In the genomic region with DNA sequence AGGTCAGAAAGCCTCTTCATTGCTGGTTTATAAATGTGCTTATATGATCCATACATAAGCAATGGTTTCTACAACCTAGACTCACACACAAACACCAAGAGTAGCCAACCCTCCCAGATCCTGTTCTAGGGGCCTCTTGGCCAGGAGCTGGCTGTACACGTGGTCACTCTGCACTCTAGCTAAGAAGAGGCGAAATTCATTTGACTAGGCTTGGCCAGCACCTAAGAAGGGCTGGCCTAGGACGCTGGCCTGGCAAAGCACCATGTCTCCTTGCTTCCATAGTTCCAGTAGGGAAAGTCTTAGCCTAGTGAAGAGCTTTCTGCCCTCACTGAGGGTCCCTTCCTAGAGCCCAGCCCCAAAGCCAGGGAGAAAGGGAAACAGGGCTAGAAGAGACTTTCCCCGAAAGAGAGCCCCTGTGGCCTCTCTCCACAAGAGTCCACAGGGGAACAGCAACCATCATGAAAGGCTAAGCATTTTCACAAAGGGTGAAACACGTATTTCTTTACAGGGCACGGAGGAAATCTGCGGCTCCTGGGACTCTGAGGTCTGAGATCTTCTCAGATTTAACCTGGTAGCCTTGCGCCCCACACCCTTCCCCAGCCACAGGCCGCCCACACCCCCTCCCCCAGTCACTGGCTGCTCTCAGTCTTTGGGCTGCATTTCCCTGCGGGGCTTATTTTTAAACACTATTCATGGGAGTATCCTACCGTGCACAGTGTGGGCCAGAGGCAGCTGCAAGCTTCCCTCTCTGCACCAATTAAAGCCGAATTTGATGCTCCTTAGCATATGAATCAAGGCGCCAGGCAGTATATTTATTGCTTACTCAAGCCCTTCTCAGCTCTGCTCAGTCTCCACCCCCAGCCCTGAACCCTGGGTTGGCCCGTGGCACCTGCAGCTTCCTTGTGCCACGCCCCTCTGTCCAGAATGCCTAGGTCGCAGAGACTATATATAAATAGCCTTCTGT, we compare ENCODE assay signal across 7 mouse cellular contexts.
A peak's percentile ranks its signal among the peaks of the same experiment; 100 is the strongest.
DNase-seq lines count a peak whose midpoint lies in the region; ATAC-seq and TF ChIP-seq lines count a peak whose summit lies in the region.

No protein-coding gene starts in this region.

- no peaks in the 10 kb centered on the region for H3K36me3 ChIP-seq in hindbrain, postnatal 0 days (ENCODE audit: insufficient read depth, low read length)
- no peaks in the 10 kb centered on the region for H3K36me3 ChIP-seq in midbrain, embryonic 10.5 days

- no peaks in the 10 kb centered on the region for H3K27me3 ChIP-seq in hindbrain, postnatal 0 days (ENCODE audit: insufficient read depth, low read length)
- H3K27me3 ChIP-seq in midbrain, embryonic 10.5 days (ENCODE audit: low read depth, poor library complexity, severe bottlenecking) = no peaks in the 10 kb centered on the region

- no peak overlapping the region for H3K4me3 ChIP-seq in embryonic fibroblast, embryonic 13.5 days (ENCODE audit: insufficient read depth, low read length)
- H3K4me3 ChIP-seq in hindbrain, postnatal 0 days (ENCODE audit: low read length) = no peak overlapping the region
- peak overlapping the region; percentile 41 for H3K4me3 ChIP-seq in midbrain, embryonic 10.5 days

- H3K9me3 ChIP-seq in hindbrain, postnatal 0 days (ENCODE audit: low read length) = no peaks in the 10 kb centered on the region
- H3K9me3 ChIP-seq in midbrain, embryonic 10.5 days (replicated peaks) = no peaks in the 10 kb centered on the region

- H3K4me2 ChIP-seq in hindbrain, postnatal 0 days (ENCODE audit: low read depth, low read length) = peak overlapping the region; percentile 31

- TF ChIP-seq CTCF in embryonic fibroblast, embryonic 13.5 days (IDR thresholded peaks at IDR 0.05; ENCODE audit: borderline replicate concordance, insufficient read depth, low read length) = no peak
- no peak for TF ChIP-seq CTCF in hindbrain, postnatal 0 days (IDR thresholded peaks at IDR 0.05; ENCODE audit: low read depth)

- H3K27ac ChIP-seq in embryonic fibroblast, embryonic 13.5 days (ENCODE audit: insufficient read depth, low read length) = peak overlapping the region; percentile 83
- peak overlapping the region; percentile 85 for H3K27ac ChIP-seq in hindbrain, postnatal 0 days
- H3K27ac ChIP-seq in midbrain, embryonic 10.5 days (replicated peaks) = peak overlapping the region; percentile 90

- TF ChIP-seq POLR2A in embryonic fibroblast, embryonic 13.5 days (IDR thresholded peaks at IDR 0.05; ENCODE audit: low read depth, low read length) = no peak

- DNase-seq in urinary bladder, postnatal 14 days (ENCODE audit: low spot score) = peak; percentile 33
- DNase-seq in urinary bladder, postnatal 36 days (ENCODE audit: low spot score in 2 of 2) = no peak
- DNase-seq in hindbrain, postnatal 0 days (ENCODE audit: low spot score) = peak; percentile 67
- peak; percentile 60 for DNase-seq in midbrain, embryonic 10.5 days (ENCODE audit: low spot score)
- peak; percentile 60 for DNase-seq in thymus, postnatal 14 days
- DNase-seq in adrenal gland, adult 8-10 months = no peak

- ATAC-seq in hindbrain, postnatal 0 days = peak; percentile 62

- H3K4me1 ChIP-seq in embryonic fibroblast, embryonic 13.5 days (ENCODE audit: control insufficient read depth, insufficient read depth, low read length) = peaks cover 10% of the 10 kb centered on the region; the same call in 1 of the 2 replicates
- H3K4me1 ChIP-seq in hindbrain, postnatal 0 days (ENCODE audit: insufficient read depth, low read length) = peaks cover 28% of the 10 kb centered on the region
- peaks cover 58% of the 10 kb centered on the region for H3K4me1 ChIP-seq in midbrain, embryonic 10.5 days

- peak overlapping the region; percentile 38 for H3K9ac ChIP-seq in hindbrain, postnatal 0 days (replicated peaks; ENCODE audit: low read length)

- 7% methylated on average over 16 of the region's 16 CpGs for WGBS in hindbrain, postnatal 0 days
- 5% methylated on average over 16 of the region's 16 CpGs for WGBS in midbrain, embryonic 10.5 days

Comparison
In these comparisons a context has a peak if more than half of its experiments do, and no peak if none do; other contexts are left out.
1. DNase-seq: peak in urinary bladder, postnatal 14 days (single experiment), hindbrain, postnatal 0 days (single experiment), midbrain, embryonic 10.5 days (single experiment) and thymus, postnatal 14 days (single experiment); none in urinary bladder, postnatal 36 days (0 of 2) and adrenal gland, adult 8-10 months (single experiment).
2. Peak in every context shown above with its lines, with median percentiles within 50 percentile points of each other: H3K27ac ChIP-seq.